Mouse (Mus musculus) frontal cortex, adult (tissue): ENCODE data around the gene Zfp524.
"Not testable (repeated sequence)": the region's sequence is repeated elsewhere in the genome, so short reads cannot be mapped to it uniquely, and the experiment has no call there.

Experiments
- ATAC-seq: cut with Nextera tagmentation; 2 replicates; pipeline ENCODE4 v1.9.2; 2017; ENCODE audit warnings: mild to moderate bottlenecking, moderate library complexity, mixed read lengths; ENCODE audit not compliant: low TSS enrichment

The Zfp524 gene

DNA sequence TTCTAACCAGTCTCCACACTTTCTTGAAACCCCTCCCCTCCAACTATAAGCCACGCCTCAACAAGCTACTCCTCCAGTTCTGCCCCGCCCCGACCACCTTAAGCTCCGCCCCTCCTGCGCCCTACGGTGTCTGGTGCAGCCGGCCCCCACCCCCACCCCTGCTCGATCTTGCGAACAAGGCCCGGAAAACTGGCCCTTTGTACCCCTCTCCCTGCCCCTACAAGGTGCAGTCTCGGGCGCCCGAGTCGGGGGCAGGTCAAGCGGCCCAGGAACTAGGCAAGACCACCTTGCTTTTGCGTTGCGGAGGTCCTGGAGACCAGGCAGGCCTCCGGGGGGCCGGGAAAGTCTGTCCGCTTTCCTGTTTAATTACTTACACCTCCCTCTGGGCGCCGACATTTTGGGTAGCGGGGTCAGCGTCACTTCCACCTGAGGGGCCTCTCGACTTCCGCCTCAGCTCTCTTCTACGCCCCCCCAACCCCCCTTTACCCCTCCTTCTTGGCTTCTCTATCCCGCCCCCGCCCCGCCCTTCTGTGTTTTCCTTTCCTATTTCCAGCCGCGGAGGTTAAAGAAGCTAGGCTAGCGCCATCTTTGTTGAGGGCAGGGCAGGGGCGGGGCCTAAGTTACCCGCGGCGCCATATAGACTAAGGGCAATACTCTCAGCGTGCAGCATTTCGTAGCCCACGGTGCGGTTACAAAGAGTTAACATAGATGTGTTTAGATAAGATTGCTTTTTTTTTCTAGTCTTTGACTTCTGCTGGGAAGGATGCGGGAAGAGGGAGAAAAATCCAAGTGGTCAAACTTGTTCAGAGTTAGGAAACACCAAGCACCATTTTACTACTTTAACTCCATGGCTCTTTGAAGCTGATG lies at the start of gene Zfp524, which contains the start of gene Fiz1:
Zfp524 (plus strand) TSS at position 165 of the 867 bp plus-strand sequence.
Fiz1 (minus strand) TSS at position 447 of the 867 bp plus-strand sequence.
- ATAC-seq: peak; percentile 62

DNA sequence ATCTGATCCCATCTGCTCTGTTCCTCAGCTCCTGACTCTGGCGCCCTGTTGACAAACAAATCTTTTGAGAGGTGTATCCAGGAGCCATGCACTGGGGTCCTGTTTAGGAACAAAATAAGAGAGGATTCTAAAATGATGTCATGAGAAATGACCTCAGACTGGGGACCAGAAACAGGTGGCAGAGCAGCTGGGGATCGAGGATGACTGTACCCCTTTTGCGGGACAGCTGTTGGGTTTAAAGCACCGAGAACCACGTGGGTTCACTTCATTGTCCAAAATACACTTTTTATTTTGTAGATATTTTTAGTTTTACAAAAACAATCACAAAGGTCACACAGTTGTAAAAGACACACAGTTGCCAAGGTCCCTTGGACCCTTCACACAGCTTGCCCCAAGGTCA lies 49.2 kb upstream of the Zfp524 start:
- ATAC-seq: no peak

DNA sequence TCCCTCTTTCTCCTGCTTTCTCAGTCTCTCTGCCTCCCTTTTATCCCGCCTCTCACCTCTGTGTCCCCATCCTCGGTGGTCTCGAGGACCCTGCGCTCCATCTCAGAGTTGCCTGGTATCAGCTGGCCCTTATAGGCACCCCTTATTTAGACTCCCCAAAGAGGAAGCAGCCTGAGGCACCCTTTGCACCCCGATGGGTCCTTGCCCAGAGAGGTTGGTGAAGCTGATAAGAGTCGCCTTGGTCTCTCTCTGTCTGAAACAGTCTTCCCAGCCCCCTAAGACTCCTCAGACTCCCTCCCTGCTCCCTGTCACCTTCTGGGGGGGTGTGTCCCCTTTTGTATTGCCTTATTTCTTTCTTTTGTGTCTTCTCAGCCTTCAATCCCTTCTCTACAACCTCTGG lies 43.1 kb upstream of the Zfp524 start, which contains the start of gene Sbk3:
Sbk3 (minus strand) TSS at position 101 of the 400 bp plus-strand sequence.
- ATAC-seq: no peak

DNA sequence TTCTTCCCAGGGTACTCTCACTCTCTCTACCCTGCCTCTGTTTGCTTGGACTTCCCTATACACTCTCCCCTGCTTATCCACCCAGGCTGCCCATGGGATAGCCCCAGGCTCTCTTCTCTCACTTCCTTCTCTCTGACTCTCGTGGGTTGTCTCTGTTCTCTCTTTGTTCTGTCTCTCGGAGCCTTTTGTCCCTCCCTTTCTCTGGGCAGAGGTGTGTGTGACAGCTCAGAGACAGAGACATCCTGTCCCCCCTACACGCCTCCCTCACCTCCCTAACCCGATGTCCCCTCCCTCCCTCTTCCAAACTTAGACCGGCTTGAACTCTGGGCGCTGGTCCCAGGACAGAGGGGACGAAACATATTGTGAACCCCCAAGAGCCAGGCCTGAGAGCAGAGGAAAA lies 42.5 kb upstream of the Zfp524 start:
- ATAC-seq: no peak

DNA sequence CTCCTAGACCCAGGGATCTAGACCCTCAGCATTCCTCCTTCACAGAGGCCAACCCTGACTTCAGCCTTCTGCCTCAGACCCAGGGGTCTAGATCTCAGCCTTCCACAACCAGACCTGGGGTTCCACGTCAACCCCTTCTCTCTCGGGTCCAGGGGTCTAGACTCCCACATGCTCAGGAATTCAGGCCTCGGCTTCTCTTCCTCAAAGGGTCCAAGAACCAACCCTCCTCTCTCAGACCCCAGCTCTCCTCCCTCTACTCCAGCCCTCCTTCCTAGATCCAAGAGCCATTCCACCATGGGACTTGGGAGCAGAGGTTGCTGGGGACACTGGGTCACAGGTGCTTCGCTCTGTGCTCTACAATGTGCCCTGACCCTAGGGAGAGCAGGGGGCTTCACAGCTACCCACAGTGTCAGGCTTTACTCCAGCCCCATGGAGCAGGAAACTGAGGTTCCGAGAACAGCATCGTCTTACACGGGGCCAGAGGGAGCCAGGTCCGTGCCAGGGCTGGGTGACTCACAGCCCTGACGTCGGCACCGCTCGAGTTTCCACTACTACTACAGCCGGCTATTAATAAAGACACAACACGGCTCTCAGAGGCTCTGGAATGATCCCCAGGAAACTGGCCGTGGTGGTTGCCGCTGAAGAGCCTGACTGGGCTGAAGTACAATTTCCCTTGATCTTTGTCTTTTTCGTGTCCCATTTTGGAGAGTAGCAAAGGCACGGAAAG lies 41.7 kb upstream of the Zfp524 start:
- ATAC-seq: no peak

DNA sequence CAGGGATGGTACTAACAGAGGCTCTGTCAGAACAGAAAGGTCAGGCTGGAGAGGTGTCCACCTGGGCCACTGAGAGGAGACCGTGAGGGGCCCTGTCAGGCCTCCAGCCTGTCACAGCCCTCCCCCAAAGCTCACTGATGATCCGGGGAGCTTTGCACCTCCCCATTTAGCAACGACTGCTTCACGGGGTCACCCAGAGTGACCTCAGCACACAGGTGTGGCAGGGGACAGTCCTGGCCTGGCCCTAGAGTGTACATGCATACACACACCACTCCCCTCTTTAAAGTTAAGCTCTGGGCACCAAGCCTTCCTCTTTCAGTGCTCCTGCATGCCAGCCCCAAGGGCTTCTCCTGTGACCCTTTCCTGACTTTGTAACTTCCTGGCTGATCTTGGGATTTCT lies 38.8 kb upstream of the Zfp524 start:
- no peak for ATAC-seq

DNA sequence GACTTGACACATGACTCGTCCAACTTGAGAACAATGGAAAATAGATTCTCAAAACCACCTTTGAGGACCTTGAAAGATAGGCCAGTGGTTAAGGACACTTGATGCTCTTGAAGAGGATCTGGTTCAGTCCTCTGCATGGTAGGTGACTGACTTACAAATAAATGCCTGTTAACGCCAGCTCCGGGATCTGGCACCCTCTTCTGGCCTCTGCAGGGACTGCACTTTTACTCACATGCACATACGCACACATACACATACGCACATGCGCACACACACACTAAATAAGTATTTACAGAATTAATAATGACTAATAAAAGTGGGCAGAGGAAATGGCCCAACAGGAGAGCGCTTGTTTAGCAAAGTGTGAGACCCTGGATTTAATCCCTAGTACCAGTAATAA lies 37.4 kb upstream of the Zfp524 start:
- no peak for ATAC-seq

DNA sequence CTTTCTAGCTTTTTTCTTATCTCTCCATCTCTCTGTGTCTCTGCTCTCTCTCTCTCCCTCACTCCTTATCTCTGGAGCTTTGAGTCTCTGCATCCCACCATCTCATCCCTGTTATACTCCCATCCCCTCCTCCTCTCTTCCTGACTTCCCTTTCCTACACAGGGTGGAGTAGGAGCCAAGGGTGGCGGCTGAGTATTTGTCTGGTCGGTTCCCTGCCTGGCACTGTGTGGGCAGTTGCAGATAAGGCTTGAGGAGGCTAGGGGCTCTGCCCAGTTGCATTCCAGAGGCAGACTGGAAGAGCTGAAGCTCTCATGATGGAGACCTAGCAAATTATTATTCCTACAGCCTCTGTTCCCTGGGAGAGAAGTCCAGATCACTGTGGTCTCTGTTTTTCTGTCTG lies 26.0 kb upstream of the Zfp524 start:
- ATAC-seq: no peak

DNA sequence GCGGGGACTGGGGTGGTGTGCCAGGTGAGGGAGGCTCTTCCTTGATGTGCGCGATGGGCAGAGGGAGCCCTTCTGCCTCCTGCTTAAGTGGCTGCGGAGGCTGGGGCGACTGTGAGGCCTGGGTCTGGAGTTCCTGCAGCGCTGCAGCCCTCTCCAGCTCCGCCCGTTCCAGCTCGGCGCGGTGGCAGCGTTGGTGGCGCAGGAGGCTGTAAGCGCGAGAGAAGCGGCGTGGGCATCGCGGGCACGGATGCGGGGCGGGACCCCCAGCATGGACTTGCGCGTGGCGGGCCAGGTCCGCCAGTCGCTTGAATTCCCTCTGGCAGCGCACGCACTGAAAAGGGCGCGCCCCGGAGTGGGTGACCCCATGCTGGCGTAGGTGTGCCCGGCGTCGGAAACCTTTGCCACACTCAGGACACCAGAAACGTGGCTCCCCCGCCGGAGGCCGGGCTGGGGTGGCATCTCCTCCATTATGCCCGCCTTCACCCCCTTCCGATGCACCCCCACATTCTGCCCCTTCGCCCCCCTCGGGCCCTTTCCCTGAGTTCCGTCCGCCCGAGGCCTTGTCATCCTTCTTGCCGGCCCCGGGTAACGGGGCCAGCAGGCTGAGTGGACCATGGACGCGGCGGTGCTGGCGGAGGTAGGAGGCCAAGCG lies 20.7 kb upstream of the Zfp524 start:
- ATAC-seq: no peak

DNA sequence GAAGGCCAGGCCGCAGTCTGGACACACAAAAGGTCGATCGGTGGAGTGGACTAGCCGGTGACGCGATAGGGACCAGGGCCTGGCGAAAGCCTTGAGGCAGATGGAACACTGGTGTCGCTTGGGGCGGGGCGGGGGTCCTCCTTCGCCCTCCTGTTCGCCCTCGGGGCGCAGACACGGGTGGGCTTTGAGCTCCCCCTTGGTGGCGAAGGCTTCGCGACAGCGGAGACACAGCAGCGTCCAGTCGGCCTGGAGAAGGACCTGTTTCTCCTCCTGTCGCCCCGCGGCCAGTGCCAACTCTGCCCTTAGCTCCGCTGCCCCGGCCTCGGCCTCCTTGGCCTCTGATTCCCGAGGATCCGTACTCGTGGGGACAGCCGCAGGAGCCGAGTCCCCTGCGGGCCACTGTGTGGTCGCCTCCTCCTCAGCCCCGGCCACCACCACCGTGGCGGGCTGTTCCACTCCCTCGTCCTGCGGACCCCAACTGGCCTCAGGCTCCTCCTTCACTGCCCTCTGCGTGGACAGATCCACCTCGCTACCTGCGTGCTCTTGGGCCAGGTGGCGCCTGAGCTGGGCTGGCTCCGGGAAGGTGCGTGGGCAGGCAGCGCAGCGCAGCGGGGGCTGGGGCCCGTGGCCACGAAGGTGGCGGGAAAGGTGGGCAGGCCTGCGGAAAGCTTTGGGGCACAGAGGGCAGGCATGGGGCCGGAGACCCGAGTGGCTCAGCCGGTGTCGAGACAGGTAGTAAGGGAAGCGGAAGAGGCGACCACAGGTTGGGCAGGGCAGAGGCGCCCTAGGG lies 20.0 kb upstream of the Zfp524 start:
- ATAC-seq: no peak

DNA sequence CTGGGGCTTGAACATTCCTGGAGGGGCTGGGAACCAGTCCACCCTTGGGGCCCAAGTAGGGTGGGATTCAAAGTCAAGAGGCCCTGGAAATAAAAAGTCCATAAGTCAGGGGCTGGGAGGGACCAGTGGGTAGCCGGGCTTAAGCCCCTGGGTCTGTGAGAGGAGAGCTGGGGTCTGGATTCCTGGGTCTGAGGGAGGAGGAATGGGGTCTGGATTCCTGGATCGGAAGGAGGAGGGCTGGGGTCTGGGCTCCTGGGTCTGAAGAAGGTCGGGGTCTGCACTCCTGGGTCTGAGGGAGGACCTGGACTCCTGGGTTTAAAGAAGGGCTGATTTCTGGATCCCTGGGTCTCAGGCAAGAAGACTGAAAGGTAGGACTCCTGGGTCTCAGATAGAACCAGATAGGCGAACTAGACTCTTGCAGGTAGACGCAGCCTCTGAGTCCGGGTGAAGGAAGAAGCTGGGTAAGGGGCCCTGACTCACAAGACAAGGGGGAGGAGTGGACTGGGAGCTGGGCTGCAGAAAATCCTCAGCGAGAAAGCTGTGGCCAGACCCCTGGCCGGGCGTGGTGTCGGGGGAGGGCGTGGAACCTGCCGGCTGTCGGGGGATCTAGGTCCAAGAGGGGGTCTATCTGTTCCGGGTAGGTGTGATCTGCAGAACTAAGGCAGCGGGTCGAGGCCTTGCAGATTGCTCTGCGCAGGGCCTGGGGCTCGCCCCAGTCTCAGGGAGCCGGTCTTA lies 18.8 kb upstream of the Zfp524 start:
- ATAC-seq: peak; percentile 10; the same call in 1 of the 2 replicates

DNA sequence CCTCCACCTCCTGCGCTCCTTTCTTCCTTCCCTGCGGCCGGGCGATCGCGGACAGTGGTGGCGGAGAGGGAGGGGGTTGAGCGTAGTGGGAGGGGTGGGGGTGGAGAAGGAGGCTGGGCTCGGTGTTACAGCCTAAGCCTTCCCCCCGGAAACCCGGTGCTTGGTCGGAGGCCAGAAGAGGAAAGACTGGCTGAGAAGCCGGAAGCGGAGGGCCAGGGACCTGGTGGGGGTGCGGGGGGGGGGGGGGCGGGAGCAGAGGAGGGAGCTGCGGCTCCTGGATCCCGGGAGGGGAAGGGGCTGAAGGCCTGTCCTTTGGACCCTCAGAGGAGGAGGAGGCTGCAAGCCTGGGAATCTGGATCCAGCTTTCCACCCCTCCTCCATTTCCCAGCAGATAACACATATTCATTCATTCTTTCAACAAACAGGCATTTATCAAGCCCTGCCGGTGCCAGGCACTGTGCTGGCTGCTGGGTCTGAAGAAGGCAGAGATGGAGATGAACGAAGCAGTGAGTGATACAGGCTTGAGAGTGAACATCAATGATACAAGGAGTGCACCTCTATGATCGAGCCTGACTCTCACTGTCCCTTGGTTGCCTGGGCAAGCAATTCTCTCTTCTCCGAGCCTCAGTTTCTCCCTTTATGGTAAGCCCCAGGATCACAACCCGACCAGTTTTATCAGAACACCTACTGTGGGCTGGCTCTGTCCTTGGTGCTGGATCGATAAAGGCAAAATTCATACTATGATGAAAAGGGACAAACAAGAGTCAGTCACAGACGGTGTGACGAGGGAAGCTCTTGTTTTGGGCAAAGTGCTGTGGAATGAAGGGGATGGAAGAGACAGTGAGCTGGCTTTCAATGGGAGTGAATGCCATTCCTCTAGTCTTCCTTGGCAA lies 18.0 kb upstream of the Zfp524 start, which contains the start of gene Zfp579:
Zfp579 (minus strand) TSS at position 156 of the 893 bp plus-strand sequence.
- peak; percentile 72 for ATAC-seq

DNA sequence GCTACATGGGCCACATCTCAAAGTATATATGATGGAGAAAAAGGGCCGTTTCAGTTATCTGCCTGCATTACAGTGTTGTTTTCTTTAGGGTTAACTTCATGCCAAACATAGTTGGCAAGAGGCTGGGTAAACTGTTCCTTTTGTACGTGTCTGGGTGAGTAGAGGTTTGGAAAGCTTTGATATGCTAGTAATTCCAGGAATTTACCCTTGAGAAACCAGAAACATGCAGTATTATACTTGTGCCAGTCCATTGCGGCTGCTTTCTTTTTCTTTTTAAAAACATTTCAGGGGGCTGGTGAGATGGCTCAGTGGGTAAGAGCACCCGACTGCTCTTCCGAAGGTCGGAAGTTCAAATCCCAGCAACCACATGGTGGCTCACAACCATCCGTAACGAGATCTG lies 17.3 kb upstream of the Zfp524 start:
- no peak for ATAC-seq

DNA sequence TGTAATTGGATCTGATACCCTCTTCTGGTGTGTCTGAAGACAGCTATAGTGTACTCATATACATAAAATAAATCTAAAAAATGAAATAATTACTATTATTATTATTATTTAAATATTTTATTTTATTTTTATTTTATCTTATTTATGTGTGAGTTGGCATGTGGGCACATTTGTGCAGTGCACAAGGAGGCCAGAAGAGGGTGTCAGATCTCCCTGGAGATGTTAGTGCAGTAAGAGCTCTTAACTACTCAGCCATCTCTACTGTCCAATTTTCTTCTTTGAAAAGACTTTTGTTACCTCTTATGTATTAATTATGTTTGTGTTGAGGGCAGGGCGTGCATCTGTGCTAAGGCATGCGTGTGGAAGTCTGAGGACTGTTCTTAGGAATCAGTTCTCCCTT lies 14.3 kb upstream of the Zfp524 start:
- ATAC-seq: no peak

DNA sequence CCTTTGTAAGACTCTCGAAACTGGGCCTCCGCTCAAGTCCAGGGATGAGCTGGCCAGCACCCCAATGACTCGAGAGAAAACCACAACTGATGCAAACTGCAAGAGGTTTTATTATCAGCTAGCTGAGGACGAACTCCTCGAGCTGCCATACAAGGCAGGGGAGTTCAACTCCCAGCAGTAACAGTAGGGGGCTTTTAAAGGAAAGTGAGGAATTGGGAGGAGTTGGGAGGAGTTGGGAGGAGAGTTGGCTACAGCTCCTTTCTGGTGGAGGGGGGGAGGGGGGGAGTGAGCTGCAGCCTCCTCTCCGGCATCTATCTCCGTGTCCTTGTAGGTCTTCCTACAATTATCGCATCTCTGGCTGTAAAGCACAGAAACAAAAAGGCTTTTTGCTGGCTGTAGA lies 11.3 kb upstream of the Zfp524 start:
- not testable (repeated sequence) for ATAC-seq

DNA sequence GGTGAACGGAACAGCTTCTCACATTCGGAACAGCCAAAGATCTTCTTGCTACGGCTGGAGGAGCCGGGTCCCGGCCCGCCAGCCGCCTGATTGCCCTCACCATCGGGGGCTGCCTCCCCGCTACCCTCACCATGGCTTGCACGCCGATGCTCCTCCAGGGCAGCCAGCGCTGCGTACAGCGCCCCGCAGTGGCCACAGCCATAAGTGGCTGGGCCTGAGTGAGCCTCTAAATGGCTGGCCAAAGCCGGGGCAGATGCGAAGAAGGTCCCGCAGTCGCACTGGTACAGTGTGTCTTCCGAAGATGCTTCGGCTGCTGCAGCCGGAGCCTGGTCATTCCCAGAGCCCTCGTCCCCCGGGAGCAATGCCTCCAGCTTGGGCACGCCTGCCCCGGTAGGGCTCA lies 6.0 kb upstream of the Zfp524 start:
- no peak for ATAC-seq

DNA sequence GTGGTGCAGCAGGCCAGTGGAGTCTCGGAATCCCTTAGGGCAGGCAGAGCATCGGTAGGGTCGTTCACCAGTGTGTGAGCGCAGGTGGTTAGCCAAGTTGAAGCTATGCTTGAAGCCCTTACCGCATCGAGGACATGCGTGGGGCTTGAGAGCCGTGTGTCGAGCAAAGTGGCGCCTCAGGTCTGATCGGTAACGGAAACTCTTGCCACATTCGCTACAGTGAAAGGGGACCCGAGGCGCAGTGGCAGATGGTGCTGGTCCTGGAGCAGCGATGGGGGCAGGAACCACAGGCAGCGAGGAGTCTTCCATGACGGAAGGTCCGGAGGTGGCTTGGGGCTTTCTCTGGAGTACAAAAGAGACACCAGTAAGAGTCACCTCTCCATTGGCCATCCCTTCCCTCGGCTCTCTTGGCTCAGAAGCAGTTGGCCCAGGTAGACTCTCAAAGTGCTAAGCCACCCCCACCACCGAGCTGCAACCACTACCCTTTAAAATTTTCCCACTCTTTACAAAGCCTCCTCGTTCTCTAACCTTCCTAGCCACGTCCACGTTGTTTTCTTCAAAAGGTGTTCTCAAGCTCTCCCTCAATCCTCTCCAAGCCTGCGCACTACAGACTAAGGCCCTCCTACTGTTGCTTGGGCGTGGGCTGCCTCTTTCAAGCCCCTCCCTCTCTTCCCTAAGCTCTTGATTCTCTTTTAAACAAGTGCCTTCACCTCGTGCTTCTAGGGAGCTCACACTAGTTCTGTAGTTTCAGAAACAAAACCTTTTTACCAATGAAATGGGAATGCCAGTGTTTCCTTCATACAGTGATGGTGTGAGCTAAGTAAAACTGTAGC lies 1.3 kb upstream of the Zfp524 start:
- ATAC-seq: no peak

DNA sequence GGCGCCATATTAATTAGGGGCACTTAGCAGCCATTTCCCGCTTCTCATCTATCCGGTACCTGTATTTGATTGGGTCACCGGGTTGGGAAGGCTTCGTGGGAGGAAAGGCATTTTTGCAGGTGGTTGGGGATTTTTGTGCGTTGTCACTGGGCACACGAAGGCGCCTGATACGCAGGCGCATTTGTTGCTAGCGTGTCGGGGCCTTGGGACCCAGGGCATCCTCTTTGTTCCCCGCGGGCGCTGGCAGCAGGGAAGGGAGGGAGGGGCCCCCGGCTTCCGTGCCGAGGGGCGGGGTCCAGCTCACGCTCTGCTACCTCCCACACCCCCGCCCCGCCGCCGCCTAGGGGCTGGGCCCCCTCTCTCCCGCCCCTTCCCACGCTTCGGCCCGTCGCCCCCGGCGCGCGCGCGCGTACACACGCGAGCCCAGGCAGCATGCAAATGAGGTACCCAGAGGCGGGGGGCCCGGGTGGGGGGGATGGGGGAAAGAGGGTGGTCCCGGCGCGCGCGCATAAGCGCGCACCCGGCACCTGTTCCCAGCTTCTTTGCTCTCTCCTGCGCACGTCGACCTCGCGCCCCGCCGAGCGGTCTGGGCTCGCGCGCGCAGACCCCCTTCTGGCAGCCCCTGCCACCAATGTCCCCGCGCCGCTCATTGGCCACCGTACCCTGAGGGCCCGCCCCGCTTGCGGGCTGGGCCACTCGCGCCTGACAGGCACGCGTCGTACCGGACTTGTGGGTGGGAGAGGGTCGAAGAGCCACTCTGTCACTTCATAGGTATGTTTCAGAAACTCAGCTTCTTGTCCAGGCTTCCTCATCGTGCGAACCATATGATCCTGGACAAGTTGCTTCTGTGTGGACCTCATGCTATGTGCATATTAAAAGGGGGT lies 1.1 kb downstream of the Zfp524 start, which contains the start of gene Gm44973:
Gm44973 (plus strand) TSS at position 379 of the 884 bp plus-strand sequence.
- ATAC-seq: peak; percentile 67
